In the genomic region with DNA sequence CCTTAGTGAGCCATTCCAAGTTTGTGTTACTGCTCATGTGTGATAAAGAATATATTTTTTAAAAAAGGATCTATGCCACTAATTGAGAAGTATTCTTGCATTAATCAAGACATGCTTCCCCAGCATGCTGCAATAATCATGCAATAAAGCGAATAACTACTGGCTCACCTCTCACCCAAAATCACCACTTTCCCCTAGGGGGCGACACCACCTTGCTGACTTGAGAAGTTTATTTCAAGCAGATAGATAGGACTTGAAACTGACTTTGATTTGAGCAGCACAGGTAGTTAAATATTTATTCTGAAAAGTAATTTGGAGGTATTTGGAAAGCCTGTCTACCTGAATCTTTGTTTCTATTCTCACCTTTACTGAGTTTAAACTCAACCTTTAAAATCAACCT, we compare ENCODE assay signal across 9 mouse cellular contexts.
DNase-seq lines count a peak whose midpoint lies in the region; ATAC-seq and TF ChIP-seq lines count a peak whose summit lies in the region.
"Had no signal": no experiment of that assay in that cellular context is flagged by ENCODE, and none has a peak within 500 bp of the region (broad histone marks: within the 10 kb centered on the region; RNA-seq: fewer than 3 reads in every experiment).

No protein-coding gene starts in this region.

- no peaks in the 10 kb centered on the region for H3K9me3 ChIP-seq in midbrain, postnatal 0 days (ENCODE audit: low read length)
- H3K9me3 ChIP-seq in midbrain, embryonic 16.5 days (replicated peaks; ENCODE audit: control insufficient read depth, low read length, poor library complexity, severe bottlenecking): no peaks in the 10 kb centered on the region
- H3K9me3 ChIP-seq: lung, embryonic 15.5 days had no signal

- H3K27me3 ChIP-seq in midbrain, postnatal 0 days (ENCODE audit: insufficient read depth, low read length): no peaks in the 10 kb centered on the region
- H3K27me3 ChIP-seq in midbrain, embryonic 16.5 days (ENCODE audit: control insufficient read depth, insufficient read depth, low read depth, low read length): no peaks in the 10 kb centered on the region; the same call in 1 of the 2 replicates
- H3K27me3 ChIP-seq: lung, embryonic 15.5 days had no signal

- H3K4me2 ChIP-seq in midbrain, postnatal 0 days (ENCODE audit: low read depth, low read length, poor library complexity, severe bottlenecking): no peak overlapping the region
- no peak overlapping the region for H3K4me2 ChIP-seq in midbrain, embryonic 16.5 days (ENCODE audit: low read length)
- H3K4me2 ChIP-seq: lung, embryonic 15.5 days had no signal

- no peak overlapping the region for H3K9ac ChIP-seq in midbrain, postnatal 0 days (replicated peaks; ENCODE audit: low read length, poor library complexity, severe bottlenecking)
- H3K9ac ChIP-seq in midbrain, embryonic 16.5 days (ENCODE audit: low read depth, low read length): no peak overlapping the region
- H3K9ac ChIP-seq: lung, embryonic 15.5 days had no signal

- H3K4me3 ChIP-seq in midbrain, postnatal 0 days (ENCODE audit: low read depth, low read length): no peak overlapping the region
- H3K4me3 ChIP-seq in midbrain, embryonic 16.5 days (ENCODE audit: low read depth, low read length): no peak overlapping the region
- H3K4me3 ChIP-seq: lung, embryonic 15.5 days had no signal

- 42% methylated on average over 2 of the region's 2 CpGs for WGBS in midbrain, postnatal 0 days
- WGBS in midbrain, embryonic 16.5 days: 50% methylated on average over 2 of the region's 2 CpGs

- H3K27ac ChIP-seq in midbrain, postnatal 0 days (ENCODE audit: low read depth, low read length): no peak overlapping the region
- H3K27ac ChIP-seq in midbrain, embryonic 16.5 days (ENCODE audit: low read length): no peak overlapping the region
- H3K27ac ChIP-seq: lung, embryonic 15.5 days had no signal

- peak; percentile 57 for TF ChIP-seq CTCF in midbrain, postnatal 0 days (IDR thresholded peaks at IDR 0.05)

- no peaks in the 10 kb centered on the region for H3K36me3 ChIP-seq in midbrain, postnatal 0 days (ENCODE audit: insufficient read depth, low read length)
- no peaks in the 10 kb centered on the region for H3K36me3 ChIP-seq in midbrain, embryonic 16.5 days (ENCODE audit: control insufficient read depth, insufficient read depth, low read length)
- H3K36me3 ChIP-seq: lung, embryonic 15.5 days had no signal

- no peak for ATAC-seq in midbrain, postnatal 0 days (ENCODE audit: low FRiP score)
- no peak for ATAC-seq in midbrain, embryonic 16.5 days

- intact Hi-C loops in left cerebral cortex, postnatal 14 days (cut with DNase I): no loop called here

- DNase-seq in gastrocnemius, postnatal 10 days: peak; percentile 18
- DNase-seq in gastrocnemius, adult 18-20 months (ENCODE audit: low spot score): no peak
- DNase-seq in midbrain, postnatal 0 days (ENCODE audit: low spot score): peak; percentile 7
- DNase-seq in c-Kit-positive CD71-negative TER-119-negative erythroid progenitor cells, embryonic 14.5 days (ENCODE audit: low read depth): peak; percentile 10
- peak; percentile 20 to 37 for DNase-seq in left cerebral cortex, postnatal 14 days (ENCODE audit: low spot score in 2 of 2)
- no peak for DNase-seq in T-cell, adult 2 months (ENCODE audit: low spot score)
- DNase-seq in MN1 (ENCODE audit: low spot score): no peak

- no peaks in the 10 kb centered on the region for H3K4me1 ChIP-seq in midbrain, postnatal 0 days (ENCODE audit: insufficient read depth, low read length)
- peaks cover 12% of the 10 kb centered on the region for H3K4me1 ChIP-seq in midbrain, embryonic 16.5 days (ENCODE audit: control insufficient read depth, insufficient read depth, low read length)
- H3K4me1 ChIP-seq: lung, embryonic 15.5 days had no signal

Comparison
In these comparisons a context has a peak if more than half of its experiments do, and no peak if none do; other contexts are left out.
1. DNase-seq: peak in gastrocnemius, postnatal 10 days (single experiment), midbrain, postnatal 0 days (single experiment), c-Kit-positive CD71-negative TER-119-negative erythroid progenitor cells, embryonic 14.5 days (single experiment) and left cerebral cortex, postnatal 14 days (2 of 2); none in gastrocnemius, adult 18-20 months (single experiment), T-cell, adult 2 months (single experiment) and MN1 (single experiment).